Mouse (Mus musculus) embryonic facial prominence, embryonic 12.5 days (tissue): ENCODE results near the gene Rufy3. TPM values are rescaled to one million over a fixed set of nuclear protein-coding genes. Genes with fewer than 3 reads are reported as not detected.

Experiments
- ATAC-seq: fragments of 200-750 bp; cut with Nextera tagmentation; 2 replicates; pipeline ENCODE4 v1.8.0; 2017; ENCODE audit not compliant: insufficient number of reproducible peaks, insufficient read depth, low FRiP score, low TSS enrichment
- H3K27ac ChIP-seq: fragments of 300-500 bp; sonication (generic); 2 replicates; pipeline ENCODE4 v1.5.1; 2016; ENCODE audit warnings: mild to moderate bottlenecking
- H3K27me3 ChIP-seq: fragments of 300-500 bp; sonication (generic); 2 replicates; pipeline ENCODE4 v1.6.1; 2016; ENCODE audit warnings: mild to moderate bottlenecking, moderate library complexity
- H3K36me3 ChIP-seq: fragments of 300-500 bp; sonication (generic); 2 replicates; pipeline ENCODE4 v1.6.1; 2016; ENCODE audit warnings: mild to moderate bottlenecking
- H3K4me1 ChIP-seq: fragments of 300-500 bp; sonication (generic); 2 replicates; pipeline ENCODE4 v1.6.1; 2016
- H3K4me2 ChIP-seq: fragments of 300-500 bp; sonication (generic); replicated peaks from 2 replicates; pipeline ENCODE4 v1.6.1; 2016; ENCODE audit warnings: mild to moderate bottlenecking, moderate library complexity
- H3K4me3 ChIP-seq: fragments of 300-500 bp; sonication (generic); 2 replicates; pipeline ENCODE4 v1.5.1; 2016; ENCODE audit warnings: mild to moderate bottlenecking
- H3K9ac ChIP-seq: fragments of 300-500 bp; sonication (generic); 2 replicates; pipeline ENCODE4 v1.6.1; 2016; ENCODE audit warnings: mild to moderate bottlenecking, moderate library complexity
- H3K9me3 ChIP-seq: fragments of 300-500 bp; sonication (generic); 2 replicates; pipeline ENCODE4 v1.6.1; 2016; ENCODE audit warnings: mild to moderate bottlenecking, moderate library complexity
- WGBS: fragments of 180-500 bp; shearing (Covaris S2); methylation state at CpG from one replicate; pipeline ENCODE4 v1.1.7; 2016; 5-methylcytosine and 5-hydroxymethylcytosine counted together
- polyA plus RNA-seq: library from polyadenylated mRNA; unstranded; fragments of >200 nt; fragmentation: Nextera tagmentation; extraction: Ambion mirVana; gene quantifications from 2 replicates; pipeline ENCODE4 v1.2.1, GENCODE M21; 2016

Gene Rufy3
- polyA plus RNA-seq, 1 experiment from 2014 or later: 31.6 TPM

DNA sequence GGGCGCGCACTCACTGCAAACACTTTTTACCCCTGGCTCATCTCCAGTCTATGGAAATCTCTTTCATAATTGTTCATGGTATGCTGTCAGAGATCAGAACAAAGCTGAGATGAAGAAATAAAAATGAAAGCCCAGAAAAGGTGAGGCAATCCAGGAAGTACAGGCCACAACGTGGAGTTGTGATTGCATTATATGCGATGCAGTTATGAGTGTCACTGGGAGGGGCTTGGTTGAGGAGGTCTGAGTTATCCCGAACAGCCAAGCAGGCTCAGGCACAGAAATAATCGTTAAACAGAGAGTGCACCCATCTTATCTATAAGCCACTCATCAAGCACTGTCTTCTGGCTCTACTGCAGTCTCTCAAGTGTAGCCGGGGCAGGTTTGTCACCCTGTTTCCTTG lies 114.1 kb downstream of the Rufy3 start:
- H3K4me2 ChIP-seq: no peak overlapping the region
- H3K9me3 ChIP-seq: no peaks in the 10 kb centered on the region
- ATAC-seq: no peak
- no peak overlapping the region for H3K4me3 ChIP-seq
- H3K4me1 ChIP-seq: peaks cover 8% of the 10 kb centered on the region; the same call in 1 of the 2 replicates
- H3K36me3 ChIP-seq: no peaks in the 10 kb centered on the region
- no peak overlapping the region for H3K27ac ChIP-seq
- no peaks in the 10 kb centered on the region for H3K27me3 ChIP-seq
- 67% methylated on average over 7 of the region's 7 CpGs for WGBS
- H3K9ac ChIP-seq: no peak overlapping the region

DNA sequence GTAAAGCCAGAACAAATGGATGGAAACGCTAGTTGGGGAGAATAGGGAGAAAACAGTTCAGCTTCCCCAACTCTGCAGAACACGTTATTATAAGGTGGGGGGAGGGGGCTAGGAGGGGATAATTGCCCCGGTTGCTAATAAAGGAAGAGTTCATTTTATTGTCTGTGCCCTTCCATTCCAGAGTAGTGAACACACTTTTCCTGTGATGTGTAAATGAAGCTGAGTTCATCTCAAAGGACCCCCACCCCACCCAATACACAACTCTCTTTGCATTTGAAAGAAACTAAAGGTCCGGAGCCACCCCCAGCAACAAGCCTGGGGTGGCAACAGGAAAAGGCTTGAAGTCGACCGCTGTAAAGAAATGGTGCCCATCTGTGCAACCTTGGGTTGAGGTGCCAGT lies 114.5 kb downstream of the Rufy3 start:
- H3K4me2 ChIP-seq: no peak overlapping the region
- no peaks in the 10 kb centered on the region for H3K27me3 ChIP-seq
- H3K36me3 ChIP-seq: no peaks in the 10 kb centered on the region
- H3K9me3 ChIP-seq: no peaks in the 10 kb centered on the region
- no peak overlapping the region for H3K9ac ChIP-seq
- no peak overlapping the region for H3K4me3 ChIP-seq
- no peak for ATAC-seq
- peaks cover 5% of the 10 kb centered on the region; the same call in 1 of the 2 replicates for H3K4me1 ChIP-seq
- WGBS: 15% methylated on average over 6 of the region's 6 CpGs
- no peak overlapping the region for H3K27ac ChIP-seq

GRCm38 (mm10) chr5:88680567-88680966 lies 115.7 kb downstream of the Rufy3 start:
- Histone ChIP-seq H3K9me3 (no peaks in the 10 kb centered on the region), H3K27ac (no peak overlapping the region), H3K4me2 (no peak overlapping the region), H3K36me3 (no peaks in the 10 kb centered on the region), H3K9ac (no peak overlapping the region), H3K4me3 (no peak overlapping the region), H3K27me3 (no peaks in the 10 kb centered on the region), H3K4me1 (no peaks in the 10 kb centered on the region)
- WGBS: 82% methylated on average over 6 of the region's 6 CpGs
- ATAC-seq: no peak

- no peaks in the 10 kb centered on the region for H3K9me3 ChIP-seq
- ATAC-seq: no peak
- H3K9ac ChIP-seq: no peak overlapping the region
- WGBS: 85% methylated on average over 9 of the region's 9 CpGs
- no peak overlapping the region for H3K4me2 ChIP-seq
- H3K4me1 ChIP-seq: no peaks in the 10 kb centered on the region
- no peak overlapping the region for H3K27ac ChIP-seq
- H3K27me3 ChIP-seq: no peaks in the 10 kb centered on the region
- H3K36me3 ChIP-seq: no peaks in the 10 kb centered on the region
- H3K4me3 ChIP-seq: no peak overlapping the region
Measured at GRCm38 (mm10) chr5:88683706-88684105, 118.9 kb downstream of the Rufy3 start.

DNA sequence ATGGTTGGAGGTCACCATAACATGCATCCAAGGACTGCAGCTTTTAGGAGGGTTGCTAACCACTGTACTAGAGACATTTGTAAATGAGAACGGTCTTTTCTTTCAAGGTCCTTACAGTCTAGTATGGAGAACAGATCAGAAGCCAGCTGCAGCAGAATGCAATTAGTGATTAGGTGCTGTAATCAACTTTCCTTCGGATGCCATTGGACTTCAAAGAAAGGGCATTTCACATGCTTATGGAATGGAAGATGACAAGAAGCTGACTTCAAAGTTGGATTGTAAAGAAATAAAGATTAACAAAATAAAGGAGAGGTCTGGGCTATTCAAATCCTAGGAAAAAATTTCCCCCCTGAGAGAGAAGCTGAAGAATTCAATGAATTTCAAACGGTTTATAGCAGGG lies 119.4 kb downstream of the Rufy3 start:
- Histone ChIP-seq H3K9me3 (no peaks in the 10 kb centered on the region), H3K27ac (no peak overlapping the region), H3K4me1 (no peaks in the 10 kb centered on the region), H3K4me3 (no peak overlapping the region), H3K9ac (no peak overlapping the region), H3K27me3 (no peaks in the 10 kb centered on the region), H3K4me2 (no peak overlapping the region), H3K36me3 (no peaks in the 10 kb centered on the region)
- ATAC-seq: no peak
- 37% methylated on average over 3 of the region's 3 CpGs for WGBS

DNA sequence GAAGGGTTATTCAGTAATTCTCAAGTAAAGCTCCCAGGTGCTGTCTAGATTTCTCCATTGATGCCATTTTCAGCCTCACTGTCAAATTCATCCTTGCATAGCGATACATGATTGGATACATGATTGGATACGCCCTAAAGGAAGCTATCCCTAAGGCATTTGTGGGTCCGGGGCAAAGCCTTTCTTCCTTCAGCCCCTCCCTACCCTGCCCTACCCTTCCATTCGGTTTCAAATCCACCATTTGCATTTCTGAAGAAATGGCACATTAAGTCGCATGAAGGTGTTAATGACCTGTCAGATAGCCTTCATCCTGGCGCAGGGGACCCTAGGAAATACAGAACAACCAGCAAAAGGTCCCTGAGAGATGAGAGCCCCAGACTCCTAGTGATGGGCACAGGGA lies 120.5 kb downstream of the Rufy3 start:
- no peaks in the 10 kb centered on the region for H3K9me3 ChIP-seq
- H3K4me1 ChIP-seq: no peaks in the 10 kb centered on the region
- no peaks in the 10 kb centered on the region for H3K27me3 ChIP-seq
- no peak overlapping the region for H3K27ac ChIP-seq
- H3K4me2 ChIP-seq: no peak overlapping the region
- no peak overlapping the region for H3K9ac ChIP-seq
- 13% methylated on average over 6 of the region's 6 CpGs for WGBS
- no peak overlapping the region for H3K4me3 ChIP-seq
- no peaks in the 10 kb centered on the region for H3K36me3 ChIP-seq
- no peak for ATAC-seq

GRCm38 (mm10) chr5:88685745-88686299 lies 121.0 kb downstream of the Rufy3 start:
- no peak overlapping the region for H3K4me3 ChIP-seq
- 69% methylated on average over 6 of the region's 6 CpGs for WGBS
- no peaks in the 10 kb centered on the region for H3K36me3 ChIP-seq
- H3K9ac ChIP-seq: no peak overlapping the region
- no peak overlapping the region for H3K4me2 ChIP-seq
- no peaks in the 10 kb centered on the region for H3K4me1 ChIP-seq
- H3K27ac ChIP-seq: no peak overlapping the region
- no peak for ATAC-seq
- H3K9me3 ChIP-seq: no peaks in the 10 kb centered on the region
- no peaks in the 10 kb centered on the region for H3K27me3 ChIP-seq

DNA sequence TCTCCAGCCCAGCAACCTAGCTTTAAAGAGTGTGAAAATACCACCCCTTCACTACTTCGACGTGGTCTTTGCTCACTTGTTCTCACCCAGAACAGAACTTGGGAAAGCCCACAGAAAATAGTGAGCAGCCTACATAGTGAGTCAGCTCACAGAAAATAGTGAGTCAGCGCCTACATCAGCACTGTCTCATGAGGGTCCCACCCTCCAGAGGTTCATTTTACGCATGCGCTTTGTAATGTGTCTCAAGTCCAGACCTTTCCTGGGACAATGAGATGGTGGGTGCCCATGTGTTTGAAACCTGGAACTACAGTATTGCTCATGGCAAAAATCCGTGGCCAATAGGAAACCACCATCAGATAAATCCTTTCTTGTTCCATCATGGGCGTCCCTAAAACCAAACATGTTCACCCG lies 123.2 kb downstream of the Rufy3 start:
- no peaks in the 10 kb centered on the region for H3K36me3 ChIP-seq
- H3K9me3 ChIP-seq: no peaks in the 10 kb centered on the region
- no peak overlapping the region for H3K9ac ChIP-seq
- no peaks in the 10 kb centered on the region for H3K27me3 ChIP-seq
- H3K4me2 ChIP-seq: no peak overlapping the region
- ATAC-seq: no peak
- 81% methylated on average over 8 of the region's 8 CpGs for WGBS
- no peak overlapping the region for H3K27ac ChIP-seq
- no peak overlapping the region for H3K4me3 ChIP-seq
- no peaks in the 10 kb centered on the region for H3K4me1 ChIP-seq

- H3K27me3 ChIP-seq: no peaks in the 10 kb centered on the region
- no peak overlapping the region for H3K9ac ChIP-seq
- no peak overlapping the region for H3K4me2 ChIP-seq
- H3K36me3 ChIP-seq: no peaks in the 10 kb centered on the region
- 82% methylated on average over 15 of the region's 15 CpGs for WGBS
- H3K27ac ChIP-seq: no peak overlapping the region
- H3K4me3 ChIP-seq: no peak overlapping the region
- H3K9me3 ChIP-seq: no peaks in the 10 kb centered on the region
- ATAC-seq: no peak
- no peaks in the 10 kb centered on the region for H3K4me1 ChIP-seq
Measured at GRCm38 (mm10) chr5:88688583-88689187, 123.8 kb downstream of the Rufy3 start.

- Histone ChIP-seq H3K4me1 (no peaks in the 10 kb centered on the region), H3K36me3 (no peaks in the 10 kb centered on the region), H3K4me3 (no peak overlapping the region), H3K9ac (no peak overlapping the region), H3K4me2 (no peak overlapping the region), H3K27ac (no peak overlapping the region), H3K9me3 (no peaks in the 10 kb centered on the region), H3K27me3 (no peaks in the 10 kb centered on the region)
- ATAC-seq: no peak
- 77% methylated on average over 3 of the region's 3 CpGs for WGBS
Measured at GRCm38 (mm10) chr5:88689279-88689938, 124.6 kb downstream of the Rufy3 start.

GRCm38 (mm10) chr5:88690681-88691505 lies 126.1 kb downstream of the Rufy3 start:
- Histone ChIP-seq H3K9ac (no peak overlapping the region), H3K27me3 (no peaks in the 10 kb centered on the region), H3K4me3 (no peak overlapping the region), H3K4me2 (no peak overlapping the region), H3K4me1 (no peaks in the 10 kb centered on the region), H3K9me3 (no peaks in the 10 kb centered on the region), H3K36me3 (no peaks in the 10 kb centered on the region), H3K27ac (no peak overlapping the region)
- WGBS: 60% methylated on average over 10 of the region's 10 CpGs
- ATAC-seq: no peak
